15 mouse cellular contexts compared by ENCODE assay signal in genomic region chr1:187348053-187348820, GRCm38 (mm10).
DNase-seq lines count a peak whose midpoint lies in the region; ATAC-seq and TF ChIP-seq lines count a peak whose summit lies in the region.
"Had no signal": no experiment of that assay in that cellular context is flagged by ENCODE, and none has a peak within 500 bp of the region (broad histone marks: within the 10 kb centered on the region; RNA-seq: fewer than 3 reads in every experiment).

No protein-coding gene starts in this region.

- H3K9ac ChIP-seq in liver, embryonic 13.5 days: no peak overlapping the region
- H3K9ac ChIP-seq in midbrain, embryonic 11.5 days (ENCODE audit: low read length): no peak overlapping the region
- H3K9ac ChIP-seq: limb, embryonic 12.5 days; midbrain, embryonic 15.5 days had no signal

- no peaks in the 10 kb centered on the region for H3K27me3 ChIP-seq in liver, embryonic 13.5 days
- no peaks in the 10 kb centered on the region for H3K27me3 ChIP-seq in small intestine, adult 2 months (ENCODE audit: control insufficient read depth, insufficient read depth, low read length)
- H3K27me3 ChIP-seq in midbrain, embryonic 11.5 days (ENCODE audit: control insufficient read depth, insufficient read depth, low read length): no peaks in the 10 kb centered on the region
- H3K27me3 ChIP-seq: limb, embryonic 12.5 days; midbrain, embryonic 15.5 days had no signal

- no peaks in the 10 kb centered on the region for H3K9me3 ChIP-seq in liver, embryonic 13.5 days (replicated peaks)
- no peaks in the 10 kb centered on the region for H3K9me3 ChIP-seq in midbrain, embryonic 11.5 days (ENCODE audit: control insufficient read depth, low read length)
- H3K9me3 ChIP-seq: embryonic facial prominence, embryonic 10.5 days; limb, embryonic 12.5 days; midbrain, embryonic 15.5 days had no signal

- peak overlapping the region; percentile 34 for H3K4me3 ChIP-seq in bone marrow, adult 2 months (replicated peaks; ENCODE audit: control insufficient read depth, low read depth, low read length)
- no peak overlapping the region for H3K4me3 ChIP-seq in liver, embryonic 13.5 days (replicated peaks)
- H3K4me3 ChIP-seq in small intestine, adult 2 months (ENCODE audit: low read depth, low read length): peak overlapping the region; percentile 17; the same call in 1 of the 2 replicates
- H3K4me3 ChIP-seq in midbrain, embryonic 11.5 days (ENCODE audit: low read depth, low read length): no peak overlapping the region
- H3K4me3 ChIP-seq: embryonic facial prominence, embryonic 10.5 days; limb, embryonic 12.5 days; midbrain, embryonic 15.5 days had no signal

- peaks cover 3% of the 10 kb centered on the region; the same call in 1 of the 2 replicates for H3K36me3 ChIP-seq in liver, embryonic 13.5 days
- H3K36me3 ChIP-seq in small intestine, adult 2 months (ENCODE audit: control insufficient read depth, insufficient read depth, low read length): peaks cover 25% of the 10 kb centered on the region
- H3K36me3 ChIP-seq in midbrain, embryonic 11.5 days (ENCODE audit: control insufficient read depth, insufficient read depth, low read length): no peaks in the 10 kb centered on the region; the same call in 1 of the 2 replicates
- H3K36me3 ChIP-seq: midbrain, embryonic 15.5 days had no signal

- ATAC-seq in liver, embryonic 13.5 days (ENCODE audit: low read depth): no peak
- no peak for ATAC-seq in midbrain, embryonic 11.5 days (ENCODE audit: low FRiP score)
- ATAC-seq: midbrain, embryonic 15.5 days had no signal

- no peak for TF ChIP-seq CTCF in bone marrow, adult 2 months (IDR thresholded peaks at IDR 0.05; ENCODE audit: control insufficient read depth, insufficient read depth, low read length)
- no peak for TF ChIP-seq CTCF in small intestine, adult 2 months (IDR thresholded peaks at IDR 0.05; ENCODE audit: extremely low read depth, insufficient read length, insufficient replicate concordance, low read depth, low read length)

- H3K4me2 ChIP-seq in liver, embryonic 13.5 days: 0 out of 2 replicates have a peak overlapping the region, but pooled peaks have one; percentile 21
- H3K4me2 ChIP-seq in midbrain, embryonic 11.5 days: no peak overlapping the region
- H3K4me2 ChIP-seq: limb, embryonic 12.5 days; midbrain, embryonic 15.5 days had no signal

- no peak for DNase-seq in liver, embryonic 13.5 days
- peak; percentile 34 to 64 for DNase-seq in thymus, postnatal 36 days
- DNase-seq in adrenal gland, postnatal 4 days (ENCODE audit: low spot score in 2 of 2): no peak
- DNase-seq in midbrain, embryonic 11.5 days (ENCODE audit: low spot score, missing footprints): no peak
- DNase-seq in urinary bladder, postnatal 36 days (ENCODE audit: low spot score in 2 of 2): no peak
- DNase-seq: cerebellum, adult 18-20 months; heart, adult 18-20 months; heart, postnatal 14 days; kidney, postnatal 14 days; lung, postnatal 14 days had no signal

- H3K4me1 ChIP-seq in bone marrow, adult 2 months (ENCODE audit: control insufficient read depth, insufficient read depth, low read length): no peaks in the 10 kb centered on the region; the same call in 1 of the 2 replicates
- peaks cover 17% of the 10 kb centered on the region; the same call in 1 of the 2 replicates for H3K4me1 ChIP-seq in liver, embryonic 13.5 days (replicated peaks)
- no peaks in the 10 kb centered on the region for H3K4me1 ChIP-seq in small intestine, adult 2 months (ENCODE audit: control insufficient read depth, insufficient read depth, insufficient read length, low read length)
- no peaks in the 10 kb centered on the region for H3K4me1 ChIP-seq in midbrain, embryonic 11.5 days (ENCODE audit: control insufficient read depth, insufficient read depth, low read length)
- H3K4me1 ChIP-seq: midbrain, embryonic 15.5 days had no signal

- TF ChIP-seq POLR2A in bone marrow, adult 2 months (IDR thresholded peaks at IDR 0.05; ENCODE audit: borderline replicate concordance, control insufficient read depth, low read depth, low read length): no peak
- TF ChIP-seq POLR2A in small intestine, adult 2 months (IDR thresholded peaks at IDR 0.05; ENCODE audit: low read depth, low read length): 0 out of 2 replicates have a peak, but pooled peaks have one; percentile 10

- WGBS in bone marrow, adult 2 months: 43% methylated on average over 26 of the region's 26 CpGs
- WGBS in liver, embryonic 13.5 days (ENCODE audit: insufficient replicate concordance): 57% methylated on average over 26 of the region's 26 CpGs
- 92% methylated on average over 26 of the region's 26 CpGs for WGBS in small intestine, adult 2 months
- WGBS in midbrain, embryonic 11.5 days: 94% methylated on average over 26 of the region's 26 CpGs

- peak overlapping the region; percentile 21 for H3K27ac ChIP-seq in bone marrow, adult 2 months (ENCODE audit: control insufficient read depth, insufficient read depth, low read depth, low read length, poor library complexity)
- H3K27ac ChIP-seq in liver, embryonic 13.5 days: no peak overlapping the region
- H3K27ac ChIP-seq in small intestine, adult 2 months (ENCODE audit: insufficient read depth, low read depth, low read length): no peak overlapping the region
- H3K27ac ChIP-seq in midbrain, embryonic 11.5 days (ENCODE audit: low read depth, low read length): no peak overlapping the region
- H3K27ac ChIP-seq: embryonic facial prominence, embryonic 10.5 days; limb, embryonic 12.5 days; midbrain, embryonic 15.5 days had no signal

Comparison
In these comparisons a context has a peak if more than half of its experiments do, and no peak if none do; other contexts are left out.
1. H3K4me3 ChIP-seq: peak in bone marrow, adult 2 months (single experiment) and small intestine, adult 2 months (single experiment); none in liver, embryonic 13.5 days (single experiment) and midbrain, embryonic 11.5 days (single experiment).
2. DNase-seq: peak in thymus, postnatal 36 days (2 of 2); none in liver, embryonic 13.5 days (single experiment), adrenal gland, postnatal 4 days (0 of 2), midbrain, embryonic 11.5 days (single experiment) and urinary bladder, postnatal 36 days (0 of 2).